Comparison of ENCODE assay signal across 11 mouse cellular contexts in the genomic region with DNA sequence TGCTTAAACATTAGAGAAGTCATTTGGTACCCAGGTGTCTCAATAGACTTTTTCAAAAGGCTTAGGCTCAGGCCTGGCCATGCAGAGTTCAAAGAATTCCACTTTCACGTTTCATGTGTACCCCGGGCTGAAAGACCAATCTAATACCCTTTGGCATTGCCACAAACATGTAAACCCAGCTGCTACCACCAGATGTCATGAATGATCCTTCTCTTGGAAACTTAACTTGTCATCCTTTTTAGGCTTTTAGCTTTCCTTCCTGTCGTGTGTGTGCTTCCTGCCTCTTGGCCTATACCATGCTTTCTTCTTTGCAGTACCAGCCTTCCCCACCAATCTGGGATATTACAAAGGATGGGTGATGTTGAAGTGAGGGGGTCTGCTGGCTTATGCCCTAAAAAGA.
A peak's percentile ranks its signal among the peaks of the same experiment; 100 is the strongest.
DNase-seq lines count a peak whose midpoint lies in the region; ATAC-seq and TF ChIP-seq lines count a peak whose summit lies in the region.
"Had no signal": no experiment of that assay in that cellular context is flagged by ENCODE, and none has a peak within 500 bp of the region (broad histone marks: within the 10 kb centered on the region; RNA-seq: fewer than 3 reads in every experiment).

No protein-coding gene starts in this region.

- H3K36me3 ChIP-seq in hindbrain, embryonic 11.5 days (ENCODE audit: control insufficient read depth, insufficient read depth, low read length), result no peaks in the 10 kb centered on the region
- H3K36me3 ChIP-seq in hindbrain, embryonic 10.5 days, result no peaks in the 10 kb centered on the region
- no peaks in the 10 kb centered on the region for H3K36me3 ChIP-seq in liver, embryonic 14.5 days (replicated peaks; ENCODE audit: control insufficient read depth, insufficient read depth, low read depth)
- H3K36me3 ChIP-seq in liver, embryonic 11.5 days (ENCODE audit: control insufficient read depth, insufficient read depth, low read length), result no peaks in the 10 kb centered on the region
- no peaks in the 10 kb centered on the region for H3K36me3 ChIP-seq in forebrain, embryonic 13.5 days (ENCODE audit: poor library complexity, severe bottlenecking)
- H3K36me3 ChIP-seq: liver, embryonic 13.5 days had no signal

- no peak overlapping the region for H3K27ac ChIP-seq in hindbrain, embryonic 11.5 days (ENCODE audit: low read depth, low read length)
- no peak overlapping the region for H3K27ac ChIP-seq in hindbrain, embryonic 10.5 days
- no peak overlapping the region for H3K27ac ChIP-seq in liver, embryonic 14.5 days
- H3K27ac ChIP-seq in liver, embryonic 11.5 days (ENCODE audit: low read depth, low read length), result no peak overlapping the region
- no peak overlapping the region for H3K27ac ChIP-seq in forebrain, embryonic 13.5 days
- H3K27ac ChIP-seq: liver, embryonic 13.5 days had no signal

- 64% methylated on average over 3 of the region's 3 CpGs for WGBS in hindbrain, embryonic 11.5 days
- WGBS in hindbrain, embryonic 10.5 days, result 65% methylated on average over 3 of the region's 3 CpGs
- 23% methylated on average over 3 of the region's 3 CpGs for WGBS in liver, embryonic 14.5 days (ENCODE audit: insufficient replicate concordance)
- WGBS in liver, embryonic 11.5 days, result 55% methylated on average over 3 of the region's 3 CpGs
- 60% methylated on average over 3 of the region's 3 CpGs for WGBS in forebrain, embryonic 13.5 days

- TF ChIP-seq EP300 in liver, embryonic 14.5 days (IDR thresholded peaks at IDR 0.05; ENCODE audit: low read depth), result no peak

- H3K4me3 ChIP-seq in hindbrain, embryonic 11.5 days (ENCODE audit: low read depth, low read length), result no peak overlapping the region
- no peak overlapping the region for H3K4me3 ChIP-seq in hindbrain, embryonic 10.5 days
- H3K4me3 ChIP-seq in liver, embryonic 14.5 days (ENCODE audit: insufficient read depth in 1 of 2, low read depth in 2 of 2, low read length in 2 of 2), result no peak overlapping the region
- H3K4me3 ChIP-seq in liver, embryonic 11.5 days (ENCODE audit: low read depth, low read length), result no peak overlapping the region
- H3K4me3 ChIP-seq in forebrain, embryonic 13.5 days, result no peak overlapping the region
- H3K4me3 ChIP-seq: liver, embryonic 13.5 days had no signal

- DNase-seq in hindbrain, embryonic 11.5 days (ENCODE audit: low spot score), result peak; percentile 3
- DNase-seq in hindbrain, embryonic 10.5 days (ENCODE audit: low spot score), result no peak
- no peak for DNase-seq in liver, embryonic 14.5 days (ENCODE audit: low read depth in 3 of 3, low spot score in 3 of 3)
- DNase-seq in liver, embryonic 11.5 days (ENCODE audit: low spot score), result no peak
- DNase-seq in ES-CJ7 (ENCODE audit: low read depth, low spot score), result peak; percentile 18
- DNase-seq: liver, embryonic 13.5 days; thymus, adult 2 months had no signal

- no peak overlapping the region for H3K9ac ChIP-seq in hindbrain, embryonic 11.5 days (ENCODE audit: low read depth, low read length)
- no peak overlapping the region for H3K9ac ChIP-seq in liver, embryonic 14.5 days (replicated peaks)
- no peak overlapping the region for H3K9ac ChIP-seq in liver, embryonic 11.5 days (ENCODE audit: low read depth, low read length)
- H3K9ac ChIP-seq in forebrain, embryonic 13.5 days, result no peak overlapping the region
- H3K9ac ChIP-seq: liver, embryonic 13.5 days had no signal

- 0 out of 2 replicates have a peak, but pooled peaks have one; percentile 3 for TF ChIP-seq CTCF in liver, embryonic 14.5 days (IDR thresholded peaks at IDR 0.05; ENCODE audit: low read depth)

- no peak for ATAC-seq in hindbrain, embryonic 11.5 days (ENCODE audit: low FRiP score)
- ATAC-seq in liver, embryonic 14.5 days (ENCODE audit: insufficient read depth), result no peak
- no peak for ATAC-seq in liver, embryonic 11.5 days (replicated peaks; ENCODE audit: low FRiP score)
- ATAC-seq in common myeloid progenitor, adult 5-6 weeks (replicated peaks; ENCODE audit: low read depth, poor library complexity, severe bottlenecking), result 0 out of 2 replicates have a peak, but pooled peaks have one; percentile 45
- ATAC-seq in forebrain, embryonic 13.5 days, result no peak
- ATAC-seq in megakaryocyte, adult 5-6 weeks (ENCODE audit: poor library complexity, severe bottlenecking), result no peak
- ATAC-seq: midbrain, embryonic 16.5 days had no signal

- H3K4me1 ChIP-seq in hindbrain, embryonic 11.5 days (replicated peaks; ENCODE audit: control insufficient read depth, insufficient read depth, low read length), result no peaks in the 10 kb centered on the region
- H3K4me1 ChIP-seq in hindbrain, embryonic 10.5 days (replicated peaks), result no peaks in the 10 kb centered on the region
- H3K4me1 ChIP-seq in liver, embryonic 14.5 days (replicated peaks; ENCODE audit: control insufficient read depth in 2 of 2, insufficient read depth in 2 of 2, low read length in 1 of 2), result no peaks in the 10 kb centered on the region
- no peaks in the 10 kb centered on the region for H3K4me1 ChIP-seq in liver, embryonic 11.5 days (replicated peaks; ENCODE audit: control insufficient read depth, insufficient read depth, low read length)
- H3K4me1 ChIP-seq in forebrain, embryonic 13.5 days, result no peaks in the 10 kb centered on the region
- H3K4me1 ChIP-seq: liver, embryonic 13.5 days had no signal

- no peaks in the 10 kb centered on the region for H3K27me3 ChIP-seq in hindbrain, embryonic 11.5 days (ENCODE audit: control insufficient read depth, insufficient read depth, low read length)
- no peaks in the 10 kb centered on the region for H3K27me3 ChIP-seq in hindbrain, embryonic 10.5 days (ENCODE audit: insufficient read depth, poor library complexity, severe bottlenecking)
- no peaks in the 10 kb centered on the region for H3K27me3 ChIP-seq in liver, embryonic 14.5 days (ENCODE audit: control insufficient read depth, insufficient read depth, low read length)
- no peaks in the 10 kb centered on the region for H3K27me3 ChIP-seq in liver, embryonic 11.5 days (replicated peaks; ENCODE audit: control insufficient read depth, insufficient read depth, low read length)
- H3K27me3 ChIP-seq in forebrain, embryonic 13.5 days, result no peaks in the 10 kb centered on the region
- H3K27me3 ChIP-seq: liver, embryonic 13.5 days had no signal

- H3K4me2 ChIP-seq in hindbrain, embryonic 11.5 days (replicated peaks; ENCODE audit: low read depth, low read length), result no peak overlapping the region
- no peak overlapping the region for H3K4me2 ChIP-seq in liver, embryonic 14.5 days (ENCODE audit: low read depth)
- H3K4me2 ChIP-seq in liver, embryonic 11.5 days, result no peak overlapping the region
- H3K4me2 ChIP-seq in forebrain, embryonic 13.5 days, result no peak overlapping the region
- H3K4me2 ChIP-seq: liver, embryonic 13.5 days had no signal

- no peaks in the 10 kb centered on the region for H3K9me3 ChIP-seq in hindbrain, embryonic 11.5 days (ENCODE audit: control insufficient read depth, low read length)
- no peaks in the 10 kb centered on the region for H3K9me3 ChIP-seq in hindbrain, embryonic 10.5 days
- H3K9me3 ChIP-seq in liver, embryonic 14.5 days (ENCODE audit: control insufficient read depth, low read length), result no peaks in the 10 kb centered on the region
- H3K9me3 ChIP-seq in liver, embryonic 11.5 days (ENCODE audit: control insufficient read depth, low read length), result no peaks in the 10 kb centered on the region
- no peaks in the 10 kb centered on the region for H3K9me3 ChIP-seq in forebrain, embryonic 13.5 days (replicated peaks)
- H3K9me3 ChIP-seq: liver, embryonic 13.5 days had no signal

Comparison
In these comparisons a context has a peak if more than half of its experiments do, and no peak if none do; other contexts are left out.
1. DNase-seq: peak in hindbrain, embryonic 11.5 days (single experiment) and ES-CJ7 (single experiment); none in hindbrain, embryonic 10.5 days (single experiment), liver, embryonic 14.5 days (0 of 3) and liver, embryonic 11.5 days (single experiment).